Mouse (Mus musculus): ENCODE measurements at regions not wholly inside any gene's neighbourhood (a gene's known extent, or its start where the extent isn't known, plus 50 kb on each side); places are given as distances from the start of the nearest gene placed in this dataset.

DNA sequence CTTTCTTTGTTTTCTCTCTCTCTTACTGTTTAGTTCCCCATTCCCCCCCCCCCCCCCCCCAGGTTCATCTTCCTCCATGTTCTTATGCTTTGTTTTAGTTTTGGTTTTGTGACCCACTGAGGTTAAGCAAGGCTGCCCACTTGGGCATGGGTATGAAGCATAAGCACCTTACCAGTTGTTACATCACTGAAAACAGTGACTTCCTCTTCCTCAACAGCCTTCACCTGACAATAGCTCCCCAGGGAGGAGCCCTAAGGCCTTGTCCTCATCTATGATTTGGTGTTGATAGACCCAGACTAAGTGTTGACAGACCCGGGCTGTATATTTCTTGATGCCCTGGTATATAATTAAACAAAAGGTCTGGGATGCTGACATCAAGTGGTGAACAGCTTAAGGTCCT, 82.3 kb downstream of the Car2 start:
- TF ChIP-seq CTCF (IDR thresholded peaks at IDR 0.05; ENCODE audit: extremely low read depth, insufficient read length, insufficient replicate concordance, low read depth, low read length) = no peak
- TF ChIP-seq POLR2A (IDR thresholded peaks at IDR 0.05; ENCODE audit: low read depth, low read length) = no peak

Data from small intestine, adult 2 months (tissue).